Mouse (Mus musculus) thymus, adult 2 months (tissue): Measurements from ENCODE around the gene Matk.

Source experiments
- CTCF ChIP-seq: fragments of 200-500 bp; IDR thresholded peaks from 2 replicates; pipeline ENCODE4 v1.5.1; 2012; ENCODE audit warnings: mild to moderate bottlenecking, control low read depth, low read length, moderate library complexity, borderline replicate concordance; ENCODE audit not compliant: control insufficient read depth, poor library complexity, insufficient read depth; ENCODE audit errors: extremely low read depth
- POLR2A ChIP-seq: fragments of 200-500 bp; IDR thresholded peaks from 2 replicates; pipeline ENCODE4 v1.6.1; 2012; ENCODE audit warnings: mild to moderate bottlenecking, low read length, control low read depth, moderate library complexity; ENCODE audit not compliant: control insufficient read depth, poor library complexity, insufficient read depth; ENCODE audit errors: extremely low read depth

DNA sequence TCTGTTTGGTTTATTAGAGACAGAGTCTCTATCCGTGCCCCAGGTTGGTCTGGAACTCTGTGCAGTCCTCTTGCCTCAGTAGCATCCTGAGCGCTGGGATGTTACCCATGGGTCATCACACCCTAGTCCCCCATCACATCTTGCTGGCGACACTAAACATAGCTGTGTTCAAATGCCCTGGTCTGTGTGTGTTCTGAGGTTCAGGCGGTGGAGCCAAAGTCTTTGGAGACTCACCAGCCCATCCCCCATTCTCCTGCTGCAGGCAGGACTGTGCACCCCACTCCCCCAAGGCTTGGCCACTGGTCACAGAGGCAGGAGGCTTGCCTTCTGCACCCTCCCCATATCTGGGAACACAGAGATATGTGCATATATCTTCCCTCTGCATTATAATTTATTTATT lies 48.6 kb upstream of the Matk start:
- TF ChIP-seq CTCF (no peak), POLR2A (no peak)
